Mouse (Mus musculus): Measurements from ENCODE around the gene Tbrg4.
A peak's percentile ranks its signal among the peaks of the same experiment; 100 is the strongest.

Tbrg4 gene

DNA sequence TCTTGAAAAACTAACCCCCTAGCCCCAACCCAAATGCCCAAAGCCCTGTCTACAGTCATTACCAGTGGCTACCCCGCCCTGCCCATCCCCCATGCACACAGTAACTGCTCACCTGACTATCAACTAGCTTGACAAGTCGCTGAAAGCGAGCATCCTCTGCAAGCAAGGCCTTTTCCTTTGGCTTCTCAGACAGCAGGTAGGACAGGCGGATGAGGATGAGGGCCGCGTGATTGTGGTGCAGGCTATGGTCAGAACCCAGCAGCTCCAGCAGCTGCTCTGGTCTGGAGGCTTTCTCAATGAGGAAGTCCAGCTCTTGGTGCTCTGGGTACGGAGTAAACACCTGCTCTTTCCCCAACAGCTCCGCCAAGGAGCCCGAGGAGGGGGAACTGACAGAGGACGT, 2.2 kb downstream of the Tbrg4 start:
- no peak for DNase-seq (ENCODE audit: low spot score)

DNA sequence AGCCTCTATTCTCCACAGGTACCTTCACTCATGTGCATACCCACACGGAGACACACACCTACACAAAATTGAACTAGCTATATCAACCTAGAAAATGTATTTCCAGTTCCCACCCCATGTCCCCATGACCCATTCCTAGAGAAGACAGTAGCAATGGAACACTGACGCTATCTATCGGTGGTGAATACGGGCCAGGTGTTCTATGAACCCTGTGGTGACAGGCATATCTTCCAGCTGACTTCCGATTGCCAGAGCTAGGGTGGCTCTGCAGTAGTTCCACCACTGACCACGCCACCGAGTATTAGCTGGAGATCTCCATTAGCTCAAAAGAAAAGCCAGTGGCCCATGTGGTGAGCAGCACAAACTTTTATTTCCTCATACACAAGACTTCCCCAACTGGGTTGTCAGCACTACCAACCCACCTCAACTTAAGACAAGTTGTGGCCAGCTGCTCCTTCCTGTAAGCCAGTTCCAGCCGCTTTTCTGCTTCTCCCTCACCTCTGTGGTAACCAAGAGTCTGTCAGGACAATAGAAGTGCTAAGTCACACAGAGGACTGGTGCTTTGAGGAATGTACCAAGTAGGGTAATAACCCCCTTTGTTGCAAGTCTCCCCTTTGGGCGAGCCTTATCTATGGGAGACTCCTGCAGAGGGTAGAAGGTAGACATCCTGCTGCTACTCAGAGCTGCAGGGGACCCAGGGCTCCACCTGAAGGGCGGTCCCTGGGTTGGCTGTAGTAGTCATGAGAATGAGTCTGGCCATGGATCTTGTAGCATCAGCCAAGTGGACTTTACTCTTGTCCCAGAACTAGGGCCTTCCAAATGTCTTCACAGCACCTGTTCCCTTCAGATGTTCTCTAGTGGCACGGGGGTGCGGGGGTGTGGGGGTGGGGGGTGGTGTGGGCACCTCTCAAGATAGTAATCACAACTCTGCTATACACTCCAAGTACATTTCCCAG, 10.3 kb downstream of the Tbrg4 start:
- no peak for DNase-seq (ENCODE audit: low spot score)

DNA sequence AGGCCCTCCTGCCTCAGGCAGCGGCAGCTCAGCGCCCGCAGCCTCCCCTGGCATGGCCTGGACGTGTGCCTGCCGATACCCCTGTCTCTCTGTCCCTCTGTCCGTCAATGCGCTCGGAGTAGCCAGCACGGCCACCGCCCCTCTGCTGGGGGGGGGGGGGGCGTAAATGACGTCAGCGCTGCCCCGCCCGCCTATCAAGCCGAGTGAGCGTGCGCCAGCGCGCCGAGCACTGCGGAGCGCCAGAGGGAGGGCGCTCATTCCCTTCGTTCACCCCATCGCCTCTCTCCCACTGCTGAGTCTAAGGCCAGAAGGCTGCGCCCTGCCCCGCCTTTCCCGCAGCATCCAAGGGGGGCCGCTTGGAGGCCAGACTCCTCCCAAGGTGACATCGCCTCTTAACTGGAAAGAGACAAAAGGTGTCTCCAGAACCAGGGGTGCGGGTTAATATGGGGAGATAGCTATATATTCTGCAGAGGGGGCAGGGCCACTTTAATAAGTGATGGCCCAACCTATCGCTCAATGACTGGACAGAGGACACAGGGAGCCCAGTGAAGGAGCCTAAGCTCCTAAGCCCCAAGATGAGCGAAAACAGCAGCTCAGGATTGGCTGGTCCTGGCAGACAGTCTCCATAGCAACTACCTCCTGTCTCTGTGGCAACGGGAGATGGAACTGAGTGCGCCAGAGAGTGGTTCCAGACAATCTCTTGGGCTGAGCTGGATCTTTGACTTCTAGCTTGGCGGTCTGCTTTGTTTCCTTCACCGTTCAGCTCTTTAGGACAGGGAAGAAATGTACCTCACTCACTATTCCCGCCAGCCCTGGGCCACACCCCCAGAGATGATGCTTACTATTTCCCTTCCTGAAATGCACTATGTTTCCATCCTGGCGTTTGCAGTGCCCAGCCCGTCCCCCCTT, 20.1 kb downstream of the Tbrg4 start, which contains the start of gene Nacad:
Nacad (minus strand) TSS at position 563 of the 909 bp plus-strand sequence.
- no peak for DNase-seq (ENCODE audit: low spot score)

DNA sequence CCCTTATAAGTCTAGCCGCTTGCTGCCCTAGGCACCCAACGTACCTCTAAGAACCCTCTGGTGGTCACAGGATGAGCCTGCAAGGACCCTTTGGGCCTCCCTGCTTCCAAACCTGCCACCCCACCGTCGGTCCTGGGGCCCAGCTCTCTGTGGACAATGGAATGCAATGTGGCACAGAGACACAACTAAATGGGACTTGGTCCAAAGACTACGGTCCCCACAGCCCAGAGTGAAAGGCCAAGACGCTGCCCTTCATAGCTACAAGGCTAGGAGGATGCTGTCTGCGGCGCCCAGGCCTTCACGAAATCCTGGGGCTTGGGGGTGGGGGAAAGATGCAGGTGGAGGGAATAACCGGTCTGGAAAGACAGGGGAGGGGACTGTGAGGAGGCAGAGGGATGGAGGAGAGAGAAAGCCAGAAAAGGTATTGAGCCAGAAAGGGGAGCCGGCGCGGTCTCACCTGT, 20.8 kb downstream of the Tbrg4 start:
- no peak for DNase-seq (ENCODE audit: low spot score)

DNA sequence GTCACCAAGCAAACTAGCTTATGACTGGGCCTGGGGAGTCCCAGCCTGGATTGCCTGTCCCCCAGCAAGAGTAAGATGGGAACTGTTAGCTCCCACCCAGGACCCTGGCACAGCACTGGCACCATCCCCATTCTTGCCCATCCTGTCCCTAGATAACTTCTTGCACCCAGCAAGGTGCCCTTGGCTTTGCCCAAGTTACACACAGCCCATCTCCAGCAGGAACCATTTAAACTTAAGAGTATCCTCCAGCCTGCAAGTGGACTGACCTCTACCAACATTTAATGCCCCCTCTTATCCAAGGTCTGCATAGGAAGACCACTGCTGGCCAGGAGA, 21.3 kb downstream of the Tbrg4 start:
- DNase-seq (ENCODE audit: low spot score), result no peak

DNA sequence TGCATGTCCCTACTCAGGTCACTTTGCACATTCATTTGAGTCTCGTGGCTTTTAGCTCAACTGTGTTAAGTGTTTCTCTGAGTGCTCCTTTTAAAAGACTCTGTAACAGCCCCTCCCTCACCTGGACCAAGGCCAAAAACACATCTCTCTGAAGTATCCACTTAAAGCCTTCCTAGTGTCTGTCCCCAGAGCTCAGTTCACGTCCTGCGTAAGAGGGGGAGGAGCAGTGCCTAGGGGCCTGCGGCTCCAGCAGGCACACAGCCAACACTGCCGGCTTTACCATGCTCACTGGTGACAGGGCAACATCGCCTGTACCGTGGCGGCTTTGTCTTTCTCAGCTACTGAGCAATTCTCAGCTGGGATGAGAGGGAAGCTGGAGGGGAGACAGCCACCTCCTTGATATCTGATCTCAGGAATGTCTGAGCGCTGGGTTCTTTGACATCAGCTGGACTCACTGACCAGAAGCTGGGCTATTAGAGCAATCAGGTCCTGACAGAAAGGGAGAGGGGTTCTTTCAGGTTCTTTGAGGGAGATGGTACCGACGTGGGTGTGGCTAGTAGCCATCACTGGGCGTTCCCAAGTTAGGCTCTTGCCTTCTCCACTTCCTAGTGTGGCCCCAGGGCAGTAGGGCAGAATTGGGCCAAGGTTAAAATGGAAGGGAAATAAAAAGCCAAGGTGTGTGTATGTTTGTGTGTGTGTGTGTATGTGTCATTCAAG, 21.8 kb downstream of the Tbrg4 start:
- DNase-seq (ENCODE audit: low spot score), result no peak

DNA sequence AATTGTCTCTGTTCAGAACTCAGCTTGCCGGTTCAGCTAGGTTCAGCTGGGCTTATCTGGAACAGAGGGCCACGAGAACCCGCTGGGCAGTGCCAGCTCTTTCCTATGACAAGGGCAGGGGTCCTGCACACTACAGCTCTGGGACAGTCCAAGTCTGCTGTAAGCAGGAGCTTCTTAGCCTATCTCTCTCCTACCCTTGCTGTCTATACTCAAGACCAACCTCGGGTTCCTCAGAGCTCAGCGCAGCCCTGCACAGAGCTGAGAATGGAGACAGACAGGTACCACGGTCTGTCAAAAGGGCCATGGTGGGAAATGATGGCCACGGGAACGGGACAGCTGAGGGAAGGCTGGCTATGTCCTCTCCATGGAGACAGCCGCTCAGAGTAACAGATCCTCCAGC, 22.6 kb downstream of the Tbrg4 start:
- no peak for DNase-seq (ENCODE audit: low spot score)

DNA sequence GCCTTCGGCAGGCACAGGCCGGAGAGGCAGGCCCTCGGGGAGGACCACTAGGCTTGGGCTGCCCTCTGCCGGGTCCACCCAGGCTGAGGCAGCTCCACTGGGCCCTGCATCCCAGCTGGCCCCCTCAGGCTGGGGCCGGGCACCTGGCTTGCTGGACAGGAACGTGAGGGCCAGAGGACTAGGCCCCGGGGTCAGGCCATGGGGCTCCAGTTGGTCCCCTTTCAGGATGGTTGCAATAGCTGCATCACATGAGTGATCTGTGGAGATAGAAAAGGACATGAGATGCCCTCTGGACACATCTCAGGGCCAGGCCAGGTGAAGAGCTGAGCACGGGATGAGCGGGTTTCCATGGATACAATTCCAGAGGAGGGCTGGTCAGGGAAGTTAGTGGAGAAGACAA, 23.2 kb downstream of the Tbrg4 start:
- no peak for DNase-seq (ENCODE audit: low spot score)

DNA sequence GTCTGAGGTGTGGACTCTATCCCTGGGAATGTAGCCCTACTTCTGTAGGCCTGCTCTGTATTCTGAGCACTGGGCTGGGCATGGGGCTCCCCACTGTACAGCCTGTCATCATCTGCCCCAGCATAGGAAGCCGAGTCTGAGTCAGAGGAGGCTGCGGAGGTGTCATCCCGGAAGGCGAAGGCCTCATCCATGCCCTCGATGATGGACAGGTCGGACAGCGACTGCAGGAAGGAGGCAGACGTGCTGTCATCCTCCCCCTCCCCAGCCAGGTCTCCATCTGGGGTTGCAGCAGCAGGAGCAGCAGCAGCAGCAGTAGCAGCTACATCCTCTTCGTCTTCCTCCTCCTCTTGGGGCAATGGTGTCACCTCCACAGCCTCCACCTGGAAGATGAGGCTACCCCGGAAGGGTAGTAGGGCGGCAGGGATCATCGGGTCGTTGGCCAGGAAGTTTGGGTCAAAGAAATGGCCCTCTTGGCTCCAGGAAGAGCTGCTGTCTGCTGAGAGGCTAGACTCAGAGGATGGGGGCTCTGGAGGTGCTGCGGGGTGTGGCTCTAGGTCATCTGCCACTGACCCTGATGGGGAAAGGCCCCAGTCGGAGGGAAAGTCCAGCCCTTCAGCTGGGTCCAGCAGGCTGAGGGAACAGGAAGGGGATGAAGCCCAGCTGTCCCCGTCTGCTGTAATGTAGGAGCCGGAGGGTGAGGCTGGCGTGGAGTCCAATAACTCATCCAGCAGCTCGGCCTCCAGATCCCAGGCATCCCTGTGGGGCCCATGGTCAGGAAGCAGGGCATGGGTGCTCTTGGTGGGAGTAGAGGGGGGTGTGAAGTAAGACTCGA, 24.0 kb downstream of the Tbrg4 start:
- no peak for DNase-seq (ENCODE audit: low spot score)

DNA sequence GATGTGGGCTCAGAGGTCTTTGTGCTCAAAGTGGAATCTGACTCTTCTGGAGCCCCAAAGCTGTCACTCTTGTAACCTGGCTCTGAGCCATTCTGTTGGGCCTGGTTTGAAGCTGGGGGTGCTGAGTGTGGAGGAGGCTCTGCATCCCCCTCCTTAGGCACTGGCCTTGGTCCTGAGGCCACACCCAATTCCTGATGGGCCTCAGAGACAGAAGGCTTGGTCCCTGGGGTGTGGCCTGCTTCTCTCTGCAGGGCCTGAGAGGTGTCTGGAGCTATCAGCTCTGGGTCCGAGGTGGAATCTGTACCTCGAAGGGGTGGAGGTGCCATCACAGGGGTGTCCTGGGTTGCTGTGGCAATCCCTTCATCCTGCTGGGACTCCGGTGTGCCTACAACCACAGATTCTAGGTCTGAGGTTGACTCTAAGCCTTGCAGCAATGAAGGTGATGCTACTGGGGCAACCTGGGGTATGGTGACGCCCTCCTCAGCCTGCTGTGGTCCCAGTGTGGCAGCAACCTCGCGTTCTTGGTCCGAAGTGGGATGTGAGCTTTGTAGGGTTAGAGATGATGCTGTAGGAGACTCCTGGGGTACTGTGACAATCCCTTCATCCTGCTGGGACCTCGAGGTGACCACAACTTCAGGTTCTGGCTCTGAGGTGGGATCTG, 25.5 kb downstream of the Tbrg4 start:
- DNase-seq (ENCODE audit: low spot score), result no peak

DNA sequence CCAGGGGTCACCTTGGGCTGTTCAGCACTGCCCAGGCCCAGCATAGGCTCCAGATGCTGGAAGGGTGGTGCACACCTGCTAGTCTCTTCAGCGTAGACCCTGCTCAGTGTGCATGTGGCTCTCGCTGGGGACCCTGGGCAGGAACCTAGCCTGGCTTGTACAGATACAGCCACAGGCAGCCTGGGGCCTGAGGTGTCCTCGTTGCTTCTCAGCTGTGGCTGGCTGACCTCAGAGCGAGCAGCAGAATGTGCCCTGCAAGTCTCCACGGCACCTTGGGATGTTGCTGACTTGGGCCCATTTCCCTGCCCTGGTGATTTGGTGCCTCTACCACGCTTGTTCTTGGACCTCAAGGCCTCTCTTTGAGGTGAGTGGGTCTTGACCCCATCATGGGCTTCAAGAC, 26.0 kb downstream of the Tbrg4 start:
- DNase-seq (ENCODE audit: low spot score), result peak; percentile 60

DNA sequence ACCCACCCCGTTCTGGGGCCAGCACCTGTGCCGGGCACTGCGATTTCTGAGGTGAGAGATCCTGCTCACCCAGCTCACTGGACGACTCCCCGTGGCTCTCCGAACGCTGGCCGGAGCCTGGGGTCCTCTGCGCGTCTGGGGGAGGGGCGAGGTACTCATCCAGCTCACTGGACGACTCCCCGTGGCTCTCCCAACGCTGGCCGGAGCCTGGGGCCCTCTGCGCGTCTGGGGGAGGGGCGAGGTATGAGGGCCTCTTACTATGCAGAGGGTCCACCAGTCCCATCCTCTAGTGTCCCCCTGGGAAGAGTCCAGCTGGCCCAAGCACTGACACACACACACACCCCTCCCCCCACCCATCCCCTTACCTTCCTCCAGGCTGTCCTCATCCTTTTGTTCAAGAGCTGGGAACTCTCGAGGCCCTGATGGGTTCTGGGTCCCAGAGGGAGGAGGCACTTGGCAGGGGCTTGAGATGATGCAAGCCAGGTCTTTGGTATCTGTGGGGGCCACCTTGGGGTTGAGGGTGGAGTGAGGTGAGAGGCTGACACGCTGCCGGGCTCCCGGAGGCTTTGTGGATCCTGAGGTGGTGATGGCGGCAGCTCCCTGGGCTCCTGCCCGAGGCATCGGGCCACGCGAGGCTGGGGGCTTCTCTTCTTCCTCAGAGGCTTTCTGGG, 26.7 kb downstream of the Tbrg4 start:
- no peak for DNase-seq (ENCODE audit: low spot score)

DNA sequence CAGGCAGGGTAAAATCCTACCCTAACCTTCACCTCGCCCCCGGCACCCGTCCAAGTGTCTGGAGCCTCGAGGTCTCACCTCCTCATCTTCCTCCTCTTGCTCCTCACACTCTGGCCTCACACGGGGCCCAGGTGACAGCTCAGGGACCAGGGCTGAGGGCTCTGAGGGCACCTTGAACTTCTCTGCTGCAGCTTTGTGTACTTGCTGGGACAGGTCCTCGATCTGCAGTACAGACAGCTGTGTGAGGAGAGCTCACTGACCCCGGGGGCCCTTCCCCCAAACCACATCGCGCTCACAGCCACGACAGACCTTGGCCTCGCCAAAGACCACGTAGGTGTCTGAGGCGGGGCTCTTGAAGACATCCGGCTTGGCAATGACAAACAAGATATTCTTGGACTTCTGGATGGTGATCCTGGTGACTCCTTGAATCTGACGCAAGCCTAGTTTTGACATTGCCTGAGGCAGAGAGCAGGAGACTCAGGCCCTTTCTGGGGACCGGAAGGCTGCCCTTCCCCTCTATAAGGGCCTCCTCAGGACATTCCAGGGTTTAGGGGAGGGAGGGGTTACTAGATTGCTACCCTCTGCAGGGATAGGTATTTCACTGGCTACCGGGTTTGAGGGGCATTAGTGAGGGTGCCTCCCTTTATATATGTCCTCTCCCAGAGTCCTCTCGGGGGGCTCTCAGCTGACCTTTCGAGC, 27.5 kb downstream of the Tbrg4 start:
- DNase-seq (ENCODE audit: low spot score), result no peak

DNA sequence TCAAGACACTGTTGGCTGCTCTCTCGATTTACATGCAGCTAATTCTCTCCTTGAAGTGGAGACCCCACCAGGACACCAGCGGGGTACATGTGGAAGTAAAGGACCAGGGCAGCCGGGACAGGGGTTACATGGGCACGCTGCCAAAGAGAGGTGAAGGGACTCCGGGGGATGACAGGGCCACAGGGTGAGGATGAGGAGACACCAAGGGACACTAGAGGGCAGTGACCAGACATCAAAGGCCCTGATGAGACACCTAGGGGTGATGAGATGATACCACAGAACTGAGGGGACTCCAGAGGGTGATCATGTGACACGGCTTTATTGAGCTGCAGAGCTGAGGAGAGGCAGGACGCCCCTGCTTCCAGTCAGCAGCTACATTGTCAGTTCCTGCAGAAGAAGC, 28.3 kb downstream of the Tbrg4 start:
- no peak for DNase-seq (ENCODE audit: low spot score)

DNA sequence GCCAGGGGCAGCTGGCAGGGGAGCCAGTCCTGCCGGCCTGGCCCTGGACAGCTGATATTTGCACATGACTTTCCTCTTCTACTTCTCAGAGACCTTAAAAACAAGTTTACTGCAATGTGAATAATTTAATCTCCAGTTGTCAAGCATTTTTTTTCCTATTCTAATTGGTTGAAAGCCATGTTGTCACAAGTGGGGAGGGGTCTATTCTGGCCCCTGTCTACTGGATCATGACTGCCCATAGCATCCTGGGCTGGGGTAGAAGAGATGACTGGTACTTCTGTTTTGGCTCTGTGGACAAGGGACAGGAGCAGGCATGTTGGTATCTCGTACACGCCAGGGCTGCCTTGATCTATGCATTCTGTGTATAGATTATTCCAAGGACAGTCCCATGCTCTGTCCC, 29.3 kb downstream of the Tbrg4 start:
- no peak for DNase-seq (ENCODE audit: low spot score)

DNA sequence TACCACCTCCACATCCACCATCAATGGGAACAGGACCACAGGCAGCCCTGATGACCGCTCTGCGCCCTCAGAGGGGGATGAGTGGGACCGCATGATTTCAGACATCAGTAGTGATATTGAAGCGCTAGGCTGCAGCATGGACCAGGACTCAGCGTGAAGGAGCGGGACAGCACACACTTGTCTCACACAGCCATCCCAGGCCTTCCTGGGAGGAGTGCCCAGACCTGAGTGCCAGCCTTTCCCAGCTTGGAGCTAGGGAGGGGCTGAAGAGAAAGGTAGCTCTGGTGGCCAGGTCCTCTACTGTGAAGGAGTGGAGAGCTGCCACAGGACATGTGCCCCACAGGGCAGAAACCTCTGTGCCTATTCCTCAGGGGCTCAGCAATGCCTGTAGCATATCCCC, 29.7 kb downstream of the Tbrg4 start:
- DNase-seq (ENCODE audit: low spot score), result no peak

DNA sequence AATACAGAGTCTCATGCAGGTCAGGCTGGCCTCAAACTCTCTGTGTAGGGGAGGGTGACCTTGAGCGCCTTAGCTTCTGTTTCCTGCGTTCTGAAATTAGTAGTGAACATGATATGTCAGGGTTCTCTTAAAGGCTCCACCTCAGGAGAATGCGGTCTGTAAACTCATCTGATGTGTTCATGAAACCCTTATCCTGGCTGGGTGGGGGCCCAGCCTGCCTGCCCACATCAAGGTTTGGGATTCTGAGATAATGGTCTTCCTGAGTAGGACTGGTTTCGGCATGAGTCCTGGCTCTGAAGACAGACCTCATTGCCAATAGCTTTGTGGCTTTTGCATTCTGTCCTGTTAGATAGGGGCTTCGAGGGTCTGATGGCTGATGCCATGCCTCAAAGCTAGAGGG, 30.5 kb downstream of the Tbrg4 start:
- DNase-seq (ENCODE audit: low spot score), result no peak

DNA sequence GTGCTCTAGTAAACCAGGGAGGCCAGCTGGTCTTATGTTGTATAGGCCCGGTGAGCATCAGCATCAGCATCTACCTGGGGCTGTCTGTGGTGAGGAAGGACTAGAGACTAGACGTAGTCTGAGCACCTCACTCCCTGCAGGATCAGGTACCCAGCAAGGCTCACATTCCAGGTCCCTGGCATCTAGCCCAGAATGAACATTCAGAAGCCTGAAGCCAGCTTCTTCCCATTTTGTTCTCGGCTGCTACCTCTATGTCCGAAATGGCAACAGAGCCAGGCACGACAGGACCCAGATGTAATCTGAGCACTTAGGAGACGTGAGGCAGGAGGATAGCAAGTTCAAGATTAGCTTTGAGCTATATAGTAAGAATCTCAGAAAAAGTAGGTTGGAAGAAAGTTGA, 31.0 kb downstream of the Tbrg4 start:
- DNase-seq (ENCODE audit: low spot score), result no peak

DNA sequence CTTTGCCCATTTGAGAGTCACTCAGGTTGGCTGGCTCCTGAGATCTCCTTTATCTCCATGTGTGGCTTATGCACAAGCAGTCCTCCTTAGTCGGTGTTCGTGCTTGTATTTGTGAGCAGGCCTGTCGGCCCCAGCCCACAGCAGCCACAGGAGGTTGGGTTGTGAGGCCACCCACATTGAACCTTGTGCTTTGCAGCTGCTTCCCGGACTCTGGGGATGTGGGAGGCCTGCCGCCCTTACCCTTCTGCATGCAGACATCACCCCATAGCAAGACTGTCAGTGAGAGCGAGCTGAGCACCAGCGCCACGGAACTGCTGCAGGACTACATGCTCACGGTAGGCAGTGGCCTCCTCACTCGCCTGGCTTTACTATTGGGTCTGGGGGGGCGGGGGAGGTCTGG, 32.5 kb downstream of the Tbrg4 start:
- DNase-seq (ENCODE audit: low spot score), result no peak
